Mouse (Mus musculus) spleen, postnatal 4 days (tissue): ENCODE results near the gene Nek7.

Source experiments
- DNase-seq, 2 experiments: peaks; one replicate each; pipeline ENCODE4 v3.0.0; 2022; ENCODE audit warnings: low spot score in 2 of 2

Nek7 gene

DNA sequence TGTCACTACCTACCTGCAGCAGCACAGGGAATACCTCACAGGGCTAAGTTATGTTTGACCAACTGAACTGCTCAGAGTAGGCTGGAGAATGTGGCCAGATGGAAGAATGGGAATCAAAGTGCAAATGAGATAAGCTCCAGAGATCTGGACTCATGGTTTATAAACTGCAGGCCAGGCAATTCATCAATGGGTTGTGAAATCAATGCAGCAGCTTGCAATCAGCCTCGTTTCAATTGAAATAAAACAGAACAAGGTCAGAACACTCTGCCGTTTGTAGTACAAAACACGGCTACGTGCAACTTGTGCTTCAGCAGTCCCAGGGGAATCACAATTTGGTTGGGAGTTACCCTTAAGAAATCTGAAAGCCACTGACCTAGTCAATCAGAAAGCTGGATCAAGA lies 109.4 kb downstream of the Nek7 start:
- no peak for DNase-seq

- no peak for DNase-seq
These were observed 112.4 kb downstream of the Nek7 start for GRCm38 (mm10) chr1:138507446-138508043.

GRCm38 (mm10) chr1:138507014-138507413 lies 112.9 kb downstream of the Nek7 start:
- DNase-seq, result no peak

DNA sequence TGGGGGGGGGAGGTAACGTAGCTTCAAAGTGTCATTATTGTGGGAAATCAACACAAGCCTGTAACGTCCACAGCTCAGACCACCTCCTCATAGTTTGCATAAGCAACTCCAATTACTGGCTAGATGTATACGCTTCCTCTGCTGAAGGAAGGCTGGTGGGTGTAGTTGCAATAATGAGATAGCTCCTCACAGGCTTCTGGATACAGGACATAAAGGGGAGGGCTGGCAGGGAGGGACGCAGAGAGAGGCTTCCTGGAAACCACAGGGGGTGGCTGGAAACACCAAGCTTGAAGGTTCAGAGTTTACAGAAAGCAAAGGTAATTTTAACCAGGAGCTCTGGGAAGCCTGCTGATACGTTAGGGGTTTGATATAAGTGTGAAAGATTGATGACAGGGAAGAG lies 115.7 kb downstream of the Nek7 start:
- no peak for DNase-seq

- DNase-seq, result no peak
These were observed 119.2 kb downstream of the Nek7 start for GRCm38 (mm10) chr1:138500691-138501090.

DNA sequence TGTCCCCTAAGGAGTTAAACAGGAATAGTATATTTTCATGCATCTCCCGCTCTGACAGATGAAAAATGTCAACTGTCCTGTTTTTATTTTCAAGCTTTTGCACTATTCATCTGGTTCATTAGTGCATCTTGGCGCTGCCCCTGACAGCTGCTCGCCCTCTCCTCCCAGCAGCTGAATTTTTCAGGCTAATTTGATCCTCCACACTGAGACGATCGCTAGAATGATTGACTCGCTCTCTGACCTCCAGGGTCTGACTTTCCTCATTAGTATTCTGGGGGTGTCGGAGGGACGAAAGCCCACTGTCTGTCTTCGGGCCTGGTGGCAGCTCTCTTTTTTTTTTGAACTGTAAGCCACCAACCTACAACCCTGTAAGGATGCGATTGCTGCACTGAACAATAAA lies 119.8 kb downstream of the Nek7 start:
- DNase-seq, result no peak

DNA sequence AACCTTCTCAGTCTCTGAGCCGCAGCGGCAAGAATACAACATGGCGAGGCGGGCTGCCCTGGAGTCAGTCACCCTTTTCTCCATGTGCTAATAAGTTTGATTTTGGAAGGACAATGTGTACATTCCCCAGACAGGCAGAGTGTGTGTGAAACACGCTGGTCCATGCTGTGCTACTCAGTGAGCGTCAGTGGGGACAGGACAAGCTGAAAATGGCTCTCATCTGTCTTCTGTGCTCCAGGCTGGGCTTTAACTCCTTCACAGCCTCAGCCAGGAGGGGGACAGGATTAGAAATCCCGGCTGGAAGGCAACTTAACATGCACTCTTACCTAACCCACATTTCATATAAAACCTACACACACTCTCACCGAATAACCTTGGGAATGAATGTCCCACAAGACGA lies 120.5 kb downstream of the Nek7 start:
- no peak for DNase-seq

DNA sequence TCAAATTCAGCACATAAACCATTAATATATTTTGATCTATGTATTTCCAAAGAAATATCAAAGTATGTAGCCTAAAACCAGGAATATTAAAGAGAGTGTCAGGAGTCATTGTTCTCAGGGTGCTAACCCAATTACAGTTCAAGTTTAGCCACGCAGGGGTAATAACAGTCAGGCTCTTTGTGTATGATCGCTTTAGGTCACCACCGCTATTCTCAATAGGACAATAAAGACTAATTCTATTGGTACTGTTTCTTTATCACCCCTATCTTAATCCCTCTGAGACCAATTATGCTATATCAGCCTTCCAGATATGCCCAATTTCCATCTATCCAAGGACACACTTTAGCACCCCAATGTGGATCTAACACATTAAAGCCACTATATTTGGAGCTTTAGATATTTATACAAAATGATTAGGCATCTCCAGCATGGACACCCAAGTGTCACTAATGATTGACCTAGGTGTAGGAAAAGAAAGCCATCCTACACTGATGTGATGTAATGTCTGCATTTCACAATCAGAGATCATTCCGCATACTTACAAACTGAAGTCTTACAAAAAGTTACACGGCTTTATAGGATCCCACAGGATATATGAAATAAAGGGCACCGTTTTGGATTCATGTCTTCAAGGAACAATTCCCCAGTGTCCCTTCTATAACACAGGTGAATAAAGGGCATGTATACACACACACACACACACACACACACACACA lies 128.4 kb downstream of the Nek7 start:
- no peak for DNase-seq

DNA sequence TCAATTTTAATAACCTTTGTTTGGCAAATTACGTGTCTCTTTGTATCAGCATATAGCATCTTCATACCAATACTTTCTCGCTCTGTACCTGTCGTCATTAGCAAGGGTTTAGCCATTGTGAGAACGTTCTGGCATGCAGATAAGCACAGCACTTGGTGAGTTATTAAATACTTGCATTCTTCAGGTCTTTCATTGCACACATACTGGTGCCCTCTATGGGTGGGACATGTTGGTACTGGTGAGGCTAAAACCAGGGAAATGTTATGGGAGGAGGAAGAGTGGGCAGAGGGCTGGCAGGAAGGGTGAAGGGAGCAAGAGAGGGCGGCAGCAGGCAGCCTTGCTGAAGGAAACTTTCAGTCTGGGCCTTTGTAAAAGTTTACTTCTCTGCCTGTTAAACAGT lies 132.4 kb downstream of the Nek7 start:
- DNase-seq, result no peak

GRCm38 (mm10) chr1:138480694-138481093 lies 139.2 kb downstream of the Nek7 start:
- DNase-seq, result no peak

DNA sequence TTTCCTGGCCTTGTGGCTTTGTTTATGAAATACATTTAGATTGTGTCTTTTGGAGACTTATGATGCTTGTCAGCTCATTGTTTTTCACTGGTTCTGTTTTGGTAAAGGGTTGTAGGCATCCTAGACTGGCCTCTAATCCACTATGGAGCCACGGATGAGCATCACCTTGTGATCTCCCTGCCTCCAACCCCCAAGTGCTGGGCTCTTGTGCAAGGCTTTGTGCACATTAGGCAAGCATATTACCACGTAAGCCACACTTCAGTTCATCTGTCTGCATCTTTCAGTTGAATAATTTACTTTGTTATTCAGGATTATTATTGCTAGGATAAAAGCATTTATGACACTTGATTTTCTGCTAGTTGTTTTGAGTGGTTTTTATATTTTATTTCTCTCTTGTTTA lies 154.6 kb downstream of the Nek7 start:
- DNase-seq, result no peak

- DNase-seq, result no peak
These were observed 158.5 kb downstream of the Nek7 start for GRCm38 (mm10) chr1:138461425-138461824.

GRCm38 (mm10) chr1:138449476-138449851 lies 170.5 kb downstream of the Nek7 start:
- DNase-seq, result no peak

DNA sequence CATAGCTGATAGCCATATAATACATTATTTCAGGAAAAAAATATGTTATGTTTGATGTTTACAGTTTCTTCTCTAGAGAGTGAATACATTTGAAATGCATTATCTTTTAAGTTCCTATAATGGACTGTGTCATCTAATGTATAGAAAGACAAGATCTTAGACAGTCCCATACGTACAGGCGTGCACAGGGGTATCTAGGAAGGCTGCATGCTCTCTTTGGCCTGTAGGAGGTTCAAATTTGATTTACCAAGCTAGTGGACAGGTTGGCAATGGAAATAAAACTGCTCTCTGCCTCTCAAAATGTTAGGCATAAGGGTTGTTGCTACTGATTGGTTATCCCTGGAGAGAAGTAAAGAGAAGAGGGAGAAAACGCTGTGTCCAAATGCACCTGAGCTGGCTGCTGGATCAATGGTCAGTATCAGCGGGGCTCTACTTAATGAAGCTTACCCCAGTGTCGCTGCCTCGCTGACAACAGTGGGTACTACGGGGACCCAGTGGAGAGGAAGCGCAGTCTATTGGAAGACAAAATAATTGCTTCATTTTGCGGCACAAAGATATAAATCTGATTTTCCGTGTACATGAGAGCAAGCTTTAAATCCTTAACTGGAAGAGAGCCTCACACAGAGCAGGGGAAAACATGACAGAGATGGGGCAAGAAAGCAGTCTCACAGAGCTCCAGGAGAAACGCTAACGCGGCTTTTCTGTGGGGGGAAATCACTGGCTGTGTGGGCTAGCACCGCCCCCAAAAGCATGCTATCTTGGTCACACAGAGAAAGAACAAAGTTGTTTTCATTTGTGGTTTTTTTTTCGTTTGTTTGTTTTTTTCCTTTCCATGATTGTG lies 171.1 kb downstream of the Nek7 start:
- no peak for DNase-seq

GRCm38 (mm10) chr1:138446846-138447245 lies 173.1 kb downstream of the Nek7 start:
- no peak for DNase-seq
